In genomic region chr12:100027281-100027680, GRCm38 (mm10) we compare ENCODE assay signal across 23 mouse cellular contexts.
"Had no signal": no experiment of that assay in that cellular context is flagged by ENCODE, and none has a peak within 500 bp of the region (broad histone marks: within the 10 kb centered on the region; RNA-seq: fewer than 3 reads in every experiment).

No protein-coding gene starts in this region.

- H3K9ac ChIP-seq: heart, embryonic 13.5 days; heart, embryonic 15.5 days; hindbrain, embryonic 12.5 days; hindbrain, embryonic 14.5 days; intestine, embryonic 15.5 days; limb, embryonic 13.5 days; limb, embryonic 15.5 days; liver, embryonic 14.5 days had no signal

- H3K4me3 ChIP-seq: heart, embryonic 13.5 days; heart, embryonic 15.5 days; hindbrain, embryonic 10.5 days; hindbrain, embryonic 12.5 days; intestine, embryonic 15.5 days; layer of hippocampus, adult 2 months; left cerebral cortex, adult 2 months; limb, embryonic 13.5 days; limb, embryonic 15.5 days had no signal

- ATAC-seq: hindbrain, embryonic 16.5 days; inflammation-experienced regulatory T-cells, adult 6 months; intestine, embryonic 15.5 days; intestine, postnatal 0 days had no signal

- DNase-seq: gastrocnemius, postnatal 25 days; heart, postnatal 4 days; kidney, adult 18-20 months; kidney, adult 8-10 months; kidney, postnatal 10 days; kidney, postnatal 25 days; kidney, postnatal 4 days; left cerebral cortex, postnatal 4 days had no signal

- H3K9me3 ChIP-seq: heart, embryonic 13.5 days; heart, embryonic 15.5 days; hindbrain, embryonic 10.5 days; hindbrain, embryonic 12.5 days; intestine, embryonic 15.5 days; limb, embryonic 13.5 days; limb, embryonic 15.5 days had no signal

- H3K36me3 ChIP-seq: heart, embryonic 13.5 days; heart, embryonic 15.5 days; hindbrain, embryonic 10.5 days; hindbrain, embryonic 12.5 days; intestine, embryonic 15.5 days; limb, embryonic 13.5 days; limb, embryonic 15.5 days had no signal

- H3K4me2 ChIP-seq: heart, embryonic 11.5 days; heart, embryonic 13.5 days; heart, embryonic 15.5 days; hindbrain, embryonic 12.5 days; hindbrain, embryonic 14.5 days; intestine, embryonic 15.5 days; limb, embryonic 13.5 days; limb, embryonic 15.5 days had no signal

- H3K4me1 ChIP-seq: heart, embryonic 13.5 days; heart, embryonic 15.5 days; hindbrain, embryonic 10.5 days; hindbrain, embryonic 12.5 days; intestine, embryonic 15.5 days; limb, embryonic 13.5 days; limb, embryonic 15.5 days had no signal

- H3K27me3 ChIP-seq: heart, embryonic 13.5 days; heart, embryonic 15.5 days; hindbrain, embryonic 12.5 days; intestine, embryonic 15.5 days; limb, embryonic 13.5 days; limb, embryonic 15.5 days had no signal

- H3K27ac ChIP-seq: heart, embryonic 13.5 days; heart, embryonic 15.5 days; hindbrain, embryonic 10.5 days; hindbrain, embryonic 12.5 days; hindbrain, embryonic 14.5 days; intestine, embryonic 15.5 days; layer of hippocampus, adult 2 months; left cerebral cortex, adult 2 months; limb, embryonic 13.5 days; limb, embryonic 15.5 days; liver, embryonic 14.5 days had no signal
